Mouse (Mus musculus): ENCODE data around the gene Mrtfa. TPM values are rescaled to one million over a fixed set of nuclear protein-coding genes. Genes with fewer than 3 reads are reported as not detected.

The Mrtfa gene
- total RNA-seq, 2 experiments from 2014 or later, result 39.4 to 76.4 TPM

- no peak for ATAC-seq (ENCODE audit: poor library complexity, severe bottlenecking)
These were observed 184.3 kb downstream of the Mrtfa start for GRCm38 (mm10) chr15:81006127-81006735.

DNA sequence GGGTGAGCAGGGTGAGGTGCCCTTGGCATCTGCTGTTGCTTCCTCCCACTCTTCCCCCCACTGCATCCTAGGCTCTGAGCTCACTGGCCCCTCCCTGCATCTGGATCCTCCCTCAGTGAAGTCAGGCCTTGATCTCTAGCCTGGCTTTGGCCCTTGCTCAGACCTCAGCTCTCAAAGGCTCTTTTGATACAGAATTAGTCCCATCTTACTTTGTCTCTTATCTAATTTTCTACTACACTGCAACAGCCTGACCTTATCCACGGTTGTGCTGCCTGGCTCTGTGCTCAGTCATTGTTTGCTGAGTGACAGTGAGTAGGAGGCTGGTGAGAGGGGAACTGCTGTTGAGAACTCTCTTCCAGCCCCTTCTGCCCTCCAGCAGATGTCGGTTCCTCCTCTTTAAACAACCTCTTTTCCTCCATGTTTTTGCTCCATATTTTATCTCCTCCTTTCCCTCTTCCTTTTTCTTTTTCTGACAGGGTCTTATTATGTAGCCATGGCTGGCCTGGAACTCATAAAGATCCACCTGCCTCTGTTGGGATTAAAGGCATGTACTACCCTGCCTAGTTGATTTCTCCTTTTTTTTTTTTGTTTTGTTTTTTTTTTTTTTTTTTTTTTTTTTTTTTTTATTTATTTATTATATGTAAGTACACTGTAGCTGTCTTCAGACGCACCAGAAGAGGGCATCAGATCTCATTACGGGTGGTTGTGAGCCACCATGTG is 190.0 kb downstream of the Mrtfa start:
- no peak for ATAC-seq (ENCODE audit: poor library complexity, severe bottlenecking)

GRCm38 (mm10) chr15:80997077-80997476 is 193.5 kb downstream of the Mrtfa start:
- no peak for ATAC-seq (ENCODE audit: poor library complexity, severe bottlenecking)

GRCm38 (mm10) chr15:80996090-80996835 is 194.3 kb downstream of the Mrtfa start:
- ATAC-seq (ENCODE audit: poor library complexity, severe bottlenecking), result no peak

DNA sequence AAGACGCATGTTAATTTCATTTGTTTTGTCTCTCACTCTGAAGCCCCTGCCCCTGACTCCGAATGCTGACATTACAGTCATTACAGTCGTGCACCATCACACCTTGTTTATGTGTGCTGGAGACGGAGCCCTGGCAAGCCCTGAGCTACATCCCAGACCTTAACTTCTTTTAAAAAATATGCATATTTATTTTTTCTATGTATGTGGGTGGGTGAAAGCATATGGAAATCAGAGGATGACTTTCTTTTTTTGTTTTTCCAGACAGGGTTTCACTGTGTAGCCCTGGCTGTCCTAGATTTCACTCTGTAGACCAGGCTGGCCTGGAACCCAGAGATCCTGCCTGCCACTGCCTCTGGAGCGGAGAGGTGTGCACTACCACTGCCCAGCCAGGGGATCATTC is 195.6 kb downstream of the Mrtfa start:
- no peak for ATAC-seq (ENCODE audit: poor library complexity, severe bottlenecking)

GRCm38 (mm10) chr15:80989712-80990111 is 200.8 kb downstream of the Mrtfa start:
- no peak; the same call in 1 of the 2 replicates for ATAC-seq (ENCODE audit: poor library complexity, severe bottlenecking)

GRCm38 (mm10) chr15:80988331-80988730 is 202.2 kb downstream of the Mrtfa start:
- ATAC-seq (ENCODE audit: poor library complexity, severe bottlenecking), result no peak

DNA sequence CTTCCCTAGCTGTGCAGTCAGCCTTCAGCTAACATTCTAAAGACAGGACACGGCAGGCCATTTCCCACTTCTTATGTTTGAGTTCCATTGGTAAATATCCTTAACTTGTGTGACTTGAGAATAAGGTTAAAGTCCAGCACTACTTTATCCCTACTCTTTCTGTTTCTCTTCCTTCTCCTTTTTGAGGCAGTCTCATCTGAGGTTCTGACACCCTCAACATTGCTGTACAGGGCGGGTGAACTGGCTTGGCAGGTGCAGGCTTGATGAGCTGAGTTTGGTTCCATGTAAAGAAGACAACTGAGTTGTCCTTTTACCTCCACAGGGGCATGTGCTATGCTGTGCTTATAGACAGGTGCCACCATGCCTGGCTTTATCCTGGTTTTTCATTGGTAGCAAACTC is 207.3 kb downstream of the Mrtfa start:
- ATAC-seq (ENCODE audit: poor library complexity, severe bottlenecking), result no peak

DNA sequence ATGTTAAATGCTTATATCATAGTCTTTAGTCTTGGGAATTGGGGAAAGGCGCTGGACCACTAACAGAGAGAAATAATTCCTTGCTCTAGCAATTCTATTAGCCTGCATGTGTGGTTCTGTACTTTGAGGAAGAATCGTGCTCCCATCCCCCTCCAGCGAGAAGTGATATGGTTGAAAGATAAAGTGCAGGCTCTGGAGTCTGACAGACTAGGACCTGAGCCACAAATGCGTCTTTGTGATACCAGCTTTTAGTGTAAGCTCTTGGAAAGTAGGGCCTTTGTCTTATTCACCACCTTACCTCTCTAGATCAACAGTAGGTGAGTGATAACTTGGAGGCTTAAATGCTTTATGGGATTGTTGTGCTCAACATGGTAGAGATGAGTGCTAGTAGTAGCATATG is 209.4 kb downstream of the Mrtfa start:
- ATAC-seq (ENCODE audit: poor library complexity, severe bottlenecking), result no peak

DNA sequence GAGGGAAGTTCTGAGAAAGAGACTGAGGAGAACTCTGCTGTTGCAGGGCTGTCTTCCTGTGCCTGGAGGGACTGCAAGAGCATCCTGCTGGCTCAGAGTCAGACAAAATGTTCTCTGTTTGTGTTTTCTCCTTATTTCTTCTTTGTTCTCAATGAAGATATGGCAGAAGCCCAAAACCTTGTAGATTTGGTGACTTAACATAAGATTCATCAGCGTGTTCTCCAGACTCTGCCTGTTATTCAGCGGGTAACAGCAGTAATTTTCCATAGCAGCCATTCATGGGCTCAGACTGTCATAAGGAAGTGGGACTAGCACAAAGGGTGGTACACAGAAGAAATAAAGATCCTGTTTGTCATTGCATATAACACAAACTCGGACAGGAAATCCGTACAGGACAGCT is 210.9 kb downstream of the Mrtfa start:
- ATAC-seq (ENCODE audit: poor library complexity, severe bottlenecking), result no peak

DNA sequence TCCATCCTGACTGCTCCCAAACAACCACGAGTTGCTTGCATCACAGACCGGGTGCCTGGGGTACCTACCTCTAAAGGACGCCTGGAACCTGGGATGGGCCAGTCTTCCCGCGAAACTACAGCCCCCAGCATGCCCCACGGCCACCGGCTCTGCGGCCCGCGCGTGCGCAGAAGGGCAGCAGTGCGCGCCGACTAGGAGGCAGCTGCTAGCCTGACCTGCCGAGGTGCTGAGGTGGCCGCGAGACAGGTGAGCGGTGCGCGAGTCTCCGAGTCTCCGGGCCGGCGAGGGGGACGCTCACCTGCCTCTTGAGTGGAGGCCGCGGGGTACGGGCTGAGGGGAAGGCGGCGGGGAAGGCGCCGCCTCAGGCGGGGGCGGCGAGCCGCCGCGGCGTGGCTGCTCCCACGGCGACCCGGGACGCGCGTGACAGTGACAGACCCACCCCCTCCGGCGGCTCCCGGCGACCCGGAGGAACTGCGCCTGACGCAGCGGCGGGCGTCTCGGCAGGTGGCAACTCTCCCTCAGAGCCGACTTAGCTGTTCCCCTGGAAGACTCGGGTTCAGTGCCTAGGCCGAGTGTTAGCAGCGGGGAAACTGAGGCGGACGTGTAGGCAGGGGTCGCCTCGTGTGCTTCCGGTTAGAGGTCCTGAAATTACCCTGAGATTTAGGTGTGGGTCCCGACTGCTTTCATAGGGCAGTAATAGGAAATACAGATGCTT is 212.8 kb downstream of the Mrtfa start, which contains the start of gene Sgsm3:
Gene Sgsm3 (plus strand): TSS at position 146 of the 715 bp plus-strand sequence.
- ATAC-seq (ENCODE audit: poor library complexity, severe bottlenecking), result peak; percentile 93

DNA sequence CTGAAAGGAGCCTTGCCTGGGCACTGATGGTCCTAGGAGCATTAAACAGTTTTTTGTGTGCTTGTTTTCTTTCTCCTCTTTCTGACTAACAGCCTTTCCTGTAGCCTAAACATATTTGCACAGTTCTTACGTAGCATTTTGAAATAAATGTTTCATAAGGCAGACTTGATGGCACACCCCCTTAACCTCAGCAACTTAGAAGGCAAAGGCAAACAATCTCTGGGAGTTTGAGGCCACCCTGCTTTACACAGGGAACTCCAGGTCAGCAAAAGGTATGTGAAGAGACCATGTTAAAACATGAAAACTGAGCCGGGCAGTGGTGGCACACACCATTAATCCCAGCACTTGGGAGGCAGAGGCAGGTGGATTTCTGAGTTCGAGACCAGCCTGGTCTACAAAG is 214.9 kb downstream of the Mrtfa start:
- ATAC-seq (ENCODE audit: poor library complexity, severe bottlenecking), result no peak

DNA sequence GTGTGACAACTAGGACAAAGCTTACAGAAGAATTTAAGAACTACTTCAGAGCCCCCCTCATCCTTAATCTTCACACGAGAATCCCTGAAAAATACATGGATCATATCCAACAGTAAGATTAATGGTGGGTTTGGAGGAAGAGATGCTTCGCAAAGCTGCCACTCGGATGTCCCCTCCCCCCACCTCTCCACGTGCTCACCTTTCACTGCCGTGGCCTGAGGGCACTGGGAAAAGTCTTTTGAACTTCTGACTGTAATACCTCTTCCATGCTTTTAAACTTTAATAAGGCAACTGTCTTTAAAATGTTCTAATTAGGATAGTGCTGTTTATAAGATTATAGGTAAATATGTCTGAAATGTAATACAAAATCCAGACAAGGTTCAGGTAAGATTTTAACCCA is 216.2 kb downstream of the Mrtfa start:
- no peak for ATAC-seq (ENCODE audit: poor library complexity, severe bottlenecking)

GRCm38 (mm10) chr15:80969371-80969770 is 221.2 kb downstream of the Mrtfa start:
- no peak for ATAC-seq (ENCODE audit: poor library complexity, severe bottlenecking)

Other genes starting within 250 kb of the Mrtfa start
- gene Adsl, start 242.3 kb downstream of the Mrtfa start, total RNA-seq (2015), result 17.0 and 28.2 TPM in 2 replicates
- gene Adsl, start 242.3 kb downstream of the Mrtfa start, total RNA-seq (2017), result 44.6 and 50.8 TPM in 2 replicates
- 3.4 and 5.9 TPM in 2 replicates for gene Sgsm3, start 213.0 kb downstream of the Mrtfa start, total RNA-seq (2015)
- gene Sgsm3, start 213.0 kb downstream of the Mrtfa start, total RNA-seq (2017), result 20.0 and 20.7 TPM in 2 replicates
- not detected in 2 replicates for gene Mchr1, start 44.7 kb upstream of the Mrtfa start, total RNA-seq (2015)
- not detected in 2 replicates for gene Mchr1, start 44.7 kb upstream of the Mrtfa start, total RNA-seq (2017)
- gene Slc25a17, start 170.1 kb upstream of the Mrtfa start, total RNA-seq (2015), result 56.7 and 56.8 TPM in 2 replicates
- 61.3 and 67.6 TPM in 2 replicates for gene Slc25a17, start 170.1 kb upstream of the Mrtfa start, total RNA-seq (2017)
- 47.5 and 60.1 TPM in 2 replicates for gene St13, start 209.3 kb upstream of the Mrtfa start, total RNA-seq (2015)
- gene St13, start 209.3 kb upstream of the Mrtfa start, total RNA-seq (2017), result 162 and 222 TPM in 2 replicates
- gene Xpnpep3, start 209.4 kb upstream of the Mrtfa start, total RNA-seq (2015), result 3.3 and 6.8 TPM in 2 replicates
- 9.1 and 15.7 TPM in 2 replicates for gene Xpnpep3, start 209.4 kb upstream of the Mrtfa start, total RNA-seq (2017)
- gene Dnajb7, start 217.5 kb upstream of the Mrtfa start, total RNA-seq (2015), result not detected in 2 replicates
- 0.18 TPM in 1 of 2 replicates, not detected in the other for gene Dnajb7, start 217.5 kb upstream of the Mrtfa start, total RNA-seq (2017)

Data from megakaryocyte, adult 5-6 weeks (primary cell).